ENCODE assay signal across 32 mouse cellular contexts in genomic region chr6:34163014-34163413, GRCm38 (mm10).
"Had no signal": no experiment of that assay in that cellular context is flagged by ENCODE, and none has a peak within 500 bp of the region (broad histone marks: within the 10 kb centered on the region; RNA-seq: fewer than 3 reads in every experiment).

No protein-coding gene starts in this region.

- H3K27ac ChIP-seq: limb, embryonic 10.5 days; limb, embryonic 12.5 days; limb, embryonic 13.5 days; limb, embryonic 15.5 days; liver, embryonic 12.5 days; liver, embryonic 13.5 days; liver, embryonic 14.5 days; liver, embryonic 15.5 days; lung, embryonic 15.5 days; macrophage; midbrain, embryonic 10.5 days; midbrain, embryonic 12.5 days; midbrain, embryonic 13.5 days; midbrain, embryonic 15.5 days; neural tube, embryonic 12.5 days had no signal

- H3K9ac ChIP-seq: limb, embryonic 12.5 days; limb, embryonic 13.5 days; limb, embryonic 15.5 days; liver, embryonic 12.5 days; liver, embryonic 13.5 days; liver, embryonic 14.5 days; liver, embryonic 15.5 days; liver, postnatal 0 days; lung, embryonic 14.5 days; lung, embryonic 15.5 days; midbrain, embryonic 12.5 days; midbrain, embryonic 13.5 days; midbrain, embryonic 15.5 days; neural tube, embryonic 12.5 days had no signal

- H3K4me3 ChIP-seq: limb, embryonic 10.5 days; limb, embryonic 12.5 days; limb, embryonic 13.5 days; limb, embryonic 15.5 days; liver, embryonic 12.5 days; liver, embryonic 13.5 days; liver, embryonic 15.5 days; lung, embryonic 15.5 days; megakaryocyte, embryonic 14.5 days; midbrain, embryonic 10.5 days; midbrain, embryonic 12.5 days; midbrain, embryonic 13.5 days; midbrain, embryonic 15.5 days; myocyte; neural tube, embryonic 12.5 days had no signal

- ATAC-seq: liver, embryonic 12.5 days; liver, postnatal 0 days; lung, postnatal 0 days; midbrain, embryonic 13.5 days; midbrain, embryonic 15.5 days; midbrain, embryonic 16.5 days had no signal

- H3K4me2 ChIP-seq: limb, embryonic 12.5 days; limb, embryonic 13.5 days; limb, embryonic 15.5 days; liver, embryonic 11.5 days; liver, embryonic 12.5 days; liver, embryonic 13.5 days; liver, embryonic 15.5 days; lung, embryonic 14.5 days; lung, embryonic 15.5 days; midbrain, embryonic 11.5 days; midbrain, embryonic 12.5 days; midbrain, embryonic 13.5 days; midbrain, embryonic 15.5 days; neural tube, embryonic 12.5 days had no signal

- H3K9me3 ChIP-seq: limb, embryonic 10.5 days; limb, embryonic 12.5 days; limb, embryonic 13.5 days; limb, embryonic 15.5 days; liver, embryonic 12.5 days; liver, embryonic 13.5 days; liver, embryonic 15.5 days; lung, embryonic 15.5 days; megakaryocyte, embryonic 14.5 days; midbrain, embryonic 10.5 days; midbrain, embryonic 12.5 days; midbrain, embryonic 13.5 days; midbrain, embryonic 15.5 days; neural tube, embryonic 12.5 days had no signal

- H3K27me3 ChIP-seq: liver, embryonic 12.5 days; liver, embryonic 13.5 days; liver, embryonic 15.5 days; lung, embryonic 15.5 days; megakaryocyte, embryonic 14.5 days; midbrain, embryonic 12.5 days; midbrain, embryonic 13.5 days; midbrain, embryonic 15.5 days; neural tube, embryonic 12.5 days had no signal

- DNase-seq: left cerebral cortex, postnatal 4 days; liver; liver, embryonic 13.5 days; liver, postnatal 0 days; lung, adult 18-20 months; lung, adult 2 months; lung, embryonic 14.5 days; lung, postnatal 10 days; lung, postnatal 14 days; lung, postnatal 36 days; lung, postnatal 4 days; midbrain, embryonic 14.5 days had no signal

- H3K4me1 ChIP-seq: limb, embryonic 10.5 days; limb, embryonic 12.5 days; limb, embryonic 13.5 days; limb, embryonic 15.5 days; megakaryocyte, embryonic 14.5 days; midbrain, embryonic 10.5 days; midbrain, embryonic 12.5 days; midbrain, embryonic 13.5 days; midbrain, embryonic 15.5 days; neural tube, embryonic 12.5 days had no signal
